ENCODE assay signal across 8 mouse cellular contexts in the genomic region with DNA sequence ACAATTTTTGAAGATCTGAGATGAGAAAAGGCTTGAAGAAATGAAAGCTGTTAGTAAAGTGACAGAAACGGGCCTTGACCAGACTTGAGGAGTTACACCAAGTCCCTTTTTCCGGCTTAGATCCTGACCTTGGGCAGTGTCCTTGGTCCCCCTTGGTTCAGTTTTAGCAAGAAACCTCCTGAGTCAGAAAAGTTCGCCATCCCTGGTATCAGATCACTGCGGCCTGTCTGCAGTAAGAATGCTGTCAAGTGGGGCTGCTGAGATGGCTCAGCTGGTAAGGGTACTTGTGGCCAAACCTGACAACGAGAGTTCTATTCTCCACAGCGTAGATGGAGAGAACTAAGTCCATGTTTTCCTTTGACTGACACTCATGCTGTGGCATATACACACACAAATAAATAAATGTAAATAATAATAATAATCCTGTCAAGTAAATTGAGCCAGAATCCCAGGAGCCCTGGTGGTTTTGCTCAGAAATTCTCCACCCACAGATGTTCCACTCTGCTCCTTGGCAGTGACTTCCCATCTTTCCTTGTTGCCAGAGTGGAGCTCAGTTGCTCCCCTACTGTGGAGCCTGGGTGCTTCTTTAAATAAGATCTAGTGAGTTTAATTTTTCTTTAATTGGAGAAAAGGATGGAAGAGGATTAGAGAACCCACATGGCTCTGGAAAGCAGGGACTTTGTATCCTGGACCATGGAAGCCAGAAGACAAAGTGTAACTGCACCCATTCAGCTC. TPM values are rescaled to one million over a fixed set of nuclear protein-coding genes. Genes with fewer than 3 reads are reported as not detected.
DNase-seq lines count a peak whose midpoint lies in the region; ATAC-seq and TF ChIP-seq lines count a peak whose summit lies in the region.

No protein-coding gene starts in this region.

- WGBS in kidney, postnatal 0 days, result 65% methylated on average over 6 of the region's 6 CpGs
- WGBS in embryonic facial prominence, embryonic 13.5 days, result 69% methylated on average over 6 of the region's 6 CpGs
- WGBS in intestine, embryonic 16.5 days, result 73% methylated on average over 6 of the region's 6 CpGs
- 77% methylated on average over 6 of the region's 6 CpGs for WGBS in neural tube, embryonic 13.5 days
- WGBS in thymus, adult 2 months, result 90% methylated on average over 6 of the region's 6 CpGs

- H3K36me3 ChIP-seq in kidney, postnatal 0 days (ENCODE audit: insufficient read depth, low read length), result no peaks in the 10 kb centered on the region
- no peaks in the 10 kb centered on the region for H3K36me3 ChIP-seq in embryonic facial prominence, embryonic 13.5 days
- no peaks in the 10 kb centered on the region for H3K36me3 ChIP-seq in intestine, embryonic 16.5 days (ENCODE audit: control insufficient read depth, insufficient read depth, low read length)
- no peaks in the 10 kb centered on the region for H3K36me3 ChIP-seq in neural tube, embryonic 13.5 days
- no peaks in the 10 kb centered on the region for H3K36me3 ChIP-seq in thymus, adult 2 months (ENCODE audit: control insufficient read depth, insufficient read depth, low read length)

- H3K4me3 ChIP-seq in kidney, postnatal 0 days (replicated peaks; ENCODE audit: low read depth, low read length), result no peak overlapping the region
- no peak overlapping the region; the same call in 1 of the 2 replicates for H3K4me3 ChIP-seq in embryonic facial prominence, embryonic 13.5 days
- no peak overlapping the region for H3K4me3 ChIP-seq in intestine, embryonic 16.5 days (ENCODE audit: low read length)
- peak overlapping the region; percentile 64 for H3K4me3 ChIP-seq in neural tube, embryonic 13.5 days
- no peak overlapping the region for H3K4me3 ChIP-seq in thymus, adult 2 months (ENCODE audit: control insufficient read depth, insufficient read depth, low read length)

- H3K27ac ChIP-seq in kidney, postnatal 0 days, result no peak overlapping the region
- no peak overlapping the region for H3K27ac ChIP-seq in embryonic facial prominence, embryonic 13.5 days
- peak overlapping the region; percentile 92; the same call in 1 of the 2 replicates for H3K27ac ChIP-seq in intestine, embryonic 16.5 days (ENCODE audit: low read length)
- H3K27ac ChIP-seq in neural tube, embryonic 13.5 days (replicated peaks), result peak overlapping the region; percentile 92; the same call in 1 of the 2 replicates
- H3K27ac ChIP-seq in thymus, adult 2 months (ENCODE audit: control insufficient read depth, insufficient read depth, low read length), result no peak overlapping the region

- H3K4me1 ChIP-seq in kidney, postnatal 0 days (replicated peaks; ENCODE audit: insufficient read depth, low read length), result peaks cover 13% of the 10 kb centered on the region
- H3K4me1 ChIP-seq in embryonic facial prominence, embryonic 13.5 days, result peaks cover 33% of the 10 kb centered on the region
- H3K4me1 ChIP-seq in intestine, embryonic 16.5 days (ENCODE audit: control insufficient read depth, insufficient read depth, low read length), result peaks cover 49% of the 10 kb centered on the region
- peaks cover 43% of the 10 kb centered on the region for H3K4me1 ChIP-seq in neural tube, embryonic 13.5 days (replicated peaks)
- H3K4me1 ChIP-seq in thymus, adult 2 months (replicated peaks; ENCODE audit: control insufficient read depth, insufficient read depth, low read length), result peaks cover 31% of the 10 kb centered on the region

- H3K9ac ChIP-seq in kidney, postnatal 0 days (ENCODE audit: low read depth, low read length), result 0 out of 2 replicates have a peak overlapping the region, but pooled peaks have one; percentile 93
- peak overlapping the region; percentile 82; the same call in 1 of the 2 replicates for H3K9ac ChIP-seq in embryonic facial prominence, embryonic 13.5 days
- peak overlapping the region; percentile 87 for H3K9ac ChIP-seq in intestine, embryonic 16.5 days (ENCODE audit: low read depth, low read length)
- H3K9ac ChIP-seq in neural tube, embryonic 13.5 days, result peak overlapping the region; percentile 82

- no peaks in the 10 kb centered on the region for H3K27me3 ChIP-seq in kidney, postnatal 0 days (ENCODE audit: insufficient read depth, low read length)
- 0 out of 2 replicates have a peak, but pooled peaks cover 2% of the 10 kb centered on the region for H3K27me3 ChIP-seq in embryonic facial prominence, embryonic 13.5 days
- no peaks in the 10 kb centered on the region for H3K27me3 ChIP-seq in intestine, embryonic 16.5 days (replicated peaks; ENCODE audit: control insufficient read depth, insufficient read depth, low read length)
- no peaks in the 10 kb centered on the region; the same call in 1 of the 2 replicates for H3K27me3 ChIP-seq in neural tube, embryonic 13.5 days
- no peaks in the 10 kb centered on the region for H3K27me3 ChIP-seq in thymus, adult 2 months (ENCODE audit: control insufficient read depth, insufficient read depth, low read length)

- no peak for TF ChIP-seq POLR2A in thymus, adult 2 months (IDR thresholded peaks at IDR 0.05; ENCODE audit: control insufficient read depth, extremely low read depth, insufficient read depth, low read length, poor library complexity)

- no peak for ATAC-seq in kidney, postnatal 0 days (replicated peaks; ENCODE audit: low FRiP score, low read depth)
- ATAC-seq in embryonic facial prominence, embryonic 13.5 days (ENCODE audit: insufficient number of reproducible peaks, insufficient read depth, low FRiP score, low TSS enrichment, low read depth), result no peak
- ATAC-seq in intestine, embryonic 16.5 days, result no peak
- no peak for ATAC-seq in neural tube, embryonic 13.5 days (ENCODE audit: low read depth)

- TF ChIP-seq CTCF in kidney, postnatal 0 days (IDR thresholded peaks at IDR 0.05; ENCODE audit: low read depth), result no peak
- TF ChIP-seq CTCF in thymus, adult 2 months (IDR thresholded peaks at IDR 0.05; ENCODE audit: borderline replicate concordance, control insufficient read depth, extremely low read depth, insufficient read depth, low read length, poor library complexity), result no peak

- H3K4me2 ChIP-seq in kidney, postnatal 0 days (ENCODE audit: low read length), result peak overlapping the region; percentile 96; the same call in 1 of the 2 replicates
- peak overlapping the region; percentile 72 for H3K4me2 ChIP-seq in embryonic facial prominence, embryonic 13.5 days
- H3K4me2 ChIP-seq in intestine, embryonic 16.5 days (ENCODE audit: low read depth, low read length), result peak overlapping the region; percentile 91
- peak overlapping the region; percentile 71 for H3K4me2 ChIP-seq in neural tube, embryonic 13.5 days

- no peaks in the 10 kb centered on the region for H3K9me3 ChIP-seq in kidney, postnatal 0 days (replicated peaks; ENCODE audit: low read length)
- no peaks in the 10 kb centered on the region for H3K9me3 ChIP-seq in embryonic facial prominence, embryonic 13.5 days
- H3K9me3 ChIP-seq in intestine, embryonic 16.5 days (ENCODE audit: control insufficient read depth, low read length), result no peaks in the 10 kb centered on the region
- H3K9me3 ChIP-seq in neural tube, embryonic 13.5 days, result no peaks in the 10 kb centered on the region

- no peak for DNase-seq in kidney, postnatal 0 days (ENCODE audit: low spot score)
- no peak for DNase-seq in kidney, adult 8-10 months
- DNase-seq in urinary bladder, adult 18-20 months (ENCODE audit: low spot score in 2 of 2), result no peak
- no peak for DNase-seq in thymus, adult 2 months
- DNase-seq in ovary, postnatal 36 days (ENCODE audit: low spot score), result no peak

RNA-seq across cellular contexts. Expression of gene Itpk1, which starts 1.3 kb away (rescaled TPM):
- 16.1 and 17.8 TPM in 2 replicates for polyA plus RNA-seq in kidney, postnatal 0 days (2015; fragmentation: Nextera tagmentation; extraction: Ambion mirVana)
- 10.4 and 10.8 TPM in 2 replicates for polyA plus RNA-seq in embryonic facial prominence, embryonic 13.5 days (2015; fragmentation: Nextera tagmentation; extraction: Ambion mirVana)
- 51.4 and 57.1 TPM in 2 replicates for polyA plus RNA-seq in intestine, embryonic 16.5 days (2015; fragmentation: Nextera tagmentation; extraction: Ambion mirVana)
- 30.9 and 34.0 TPM in 2 replicates for polyA plus RNA-seq in neural tube, embryonic 13.5 days (2015; fragmentation: Nextera tagmentation; extraction: Ambion mirVana)
- polyA plus RNA-seq in thymus, adult 2 months (2012; rRNA removed), result 34.2 and 36.9 TPM in 2 replicates

RNA-seq across cellular contexts. Expression of gene Moap1, which starts 37.4 kb away (rescaled TPM):
- 13.8 and 20.7 TPM in 2 replicates for polyA plus RNA-seq in kidney, postnatal 0 days (2015; fragmentation: Nextera tagmentation; extraction: Ambion mirVana)
- 25.5 and 25.7 TPM in 2 replicates for polyA plus RNA-seq in embryonic facial prominence, embryonic 13.5 days (2015; fragmentation: Nextera tagmentation; extraction: Ambion mirVana)
- 19.3 and 20.2 TPM in 2 replicates for polyA plus RNA-seq in intestine, embryonic 16.5 days (2015; fragmentation: Nextera tagmentation; extraction: Ambion mirVana)
- 53.0 and 58.6 TPM in 2 replicates for polyA plus RNA-seq in neural tube, embryonic 13.5 days (2015; fragmentation: Nextera tagmentation; extraction: Ambion mirVana)
- polyA plus RNA-seq in thymus, adult 2 months (2012; rRNA removed), result 0.71 and 1.3 TPM in 2 replicates

RNA-seq across cellular contexts. Expression of gene Tmem251, which starts 37.5 kb away (rescaled TPM):
- 15.0 and 15.2 TPM in 2 replicates for polyA plus RNA-seq in kidney, postnatal 0 days (2015; fragmentation: Nextera tagmentation; extraction: Ambion mirVana)
- 9.7 and 10.9 TPM in 2 replicates for polyA plus RNA-seq in embryonic facial prominence, embryonic 13.5 days (2015; fragmentation: Nextera tagmentation; extraction: Ambion mirVana)
- polyA plus RNA-seq in intestine, embryonic 16.5 days (2015; fragmentation: Nextera tagmentation; extraction: Ambion mirVana), result 16.9 and 17.2 TPM in 2 replicates
- polyA plus RNA-seq in neural tube, embryonic 13.5 days (2015; fragmentation: Nextera tagmentation; extraction: Ambion mirVana), result 11.0 and 13.3 TPM in 2 replicates
- polyA plus RNA-seq in thymus, adult 2 months (2012; rRNA removed), result 4.2 and 4.4 TPM in 2 replicates

RNA-seq across cellular contexts. Expression of gene Gm28051, which starts 51.5 kb away (rescaled TPM):
- polyA plus RNA-seq in kidney, postnatal 0 days (2015; fragmentation: Nextera tagmentation; extraction: Ambion mirVana), result 0.57 TPM in 1 of 2 replicates, not detected in the other
- polyA plus RNA-seq in embryonic facial prominence, embryonic 13.5 days (2015; fragmentation: Nextera tagmentation; extraction: Ambion mirVana), result not detected in 2 replicates
- polyA plus RNA-seq in intestine, embryonic 16.5 days (2015; fragmentation: Nextera tagmentation; extraction: Ambion mirVana), result not detected in 2 replicates
- polyA plus RNA-seq in neural tube, embryonic 13.5 days (2015; fragmentation: Nextera tagmentation; extraction: Ambion mirVana), result not detected in 2 replicates
- not detected in 2 replicates for polyA plus RNA-seq in thymus, adult 2 months (2012; rRNA removed)

RNA-seq across cellular contexts. Expression of gene Gon7, which starts 51.5 kb away (rescaled TPM):
- polyA plus RNA-seq in kidney, postnatal 0 days (2015; fragmentation: Nextera tagmentation; extraction: Ambion mirVana), result 22.2 and 23.1 TPM in 2 replicates
- polyA plus RNA-seq in embryonic facial prominence, embryonic 13.5 days (2015; fragmentation: Nextera tagmentation; extraction: Ambion mirVana), result 36.0 and 38.9 TPM in 2 replicates
- polyA plus RNA-seq in intestine, embryonic 16.5 days (2015; fragmentation: Nextera tagmentation; extraction: Ambion mirVana), result 26.7 and 30.0 TPM in 2 replicates
- polyA plus RNA-seq in neural tube, embryonic 13.5 days (2015; fragmentation: Nextera tagmentation; extraction: Ambion mirVana), result 50.3 and 50.8 TPM in 2 replicates
- polyA plus RNA-seq in thymus, adult 2 months (2012; rRNA removed), result 19.4 and 25.0 TPM in 2 replicates

Comparison
In these comparisons a context has a peak if more than half of its experiments do, and no peak if none do; other contexts are left out.
1. H3K27ac ChIP-seq: peak in intestine, embryonic 16.5 days (single experiment) and neural tube, embryonic 13.5 days (single experiment); none in kidney, postnatal 0 days (single experiment), embryonic facial prominence, embryonic 13.5 days (single experiment) and thymus, adult 2 months (single experiment).
2. Peak in every context shown above with its lines, with median percentiles within 50 percentile points of each other: H3K4me2 ChIP-seq and H3K9ac ChIP-seq.